Mouse (Mus musculus): Measurements from ENCODE around the gene Cwc25. TPM values are rescaled to one million over a fixed set of nuclear protein-coding genes. Genes with fewer than 3 reads are reported as not detected.
"Not testable (repeated sequence)": the region's sequence is repeated elsewhere in the genome, so short reads cannot be mapped to it uniquely, and the experiment has no call there.

Gene Cwc25
- total and polyA plus RNA-seq, 3 experiments, result 20.8 to 27.4 (median 23.2) TPM

GRCm38 (mm10) chr11:97713896-97714295, 52.5 kb downstream of the Cwc25 start:
- H3K4me1 ChIP-seq (ENCODE audit: insufficient read depth, low read depth, low read length), result peaks cover 3% of the 10 kb centered on the region; the same call in 1 of the 2 replicates

DNA sequence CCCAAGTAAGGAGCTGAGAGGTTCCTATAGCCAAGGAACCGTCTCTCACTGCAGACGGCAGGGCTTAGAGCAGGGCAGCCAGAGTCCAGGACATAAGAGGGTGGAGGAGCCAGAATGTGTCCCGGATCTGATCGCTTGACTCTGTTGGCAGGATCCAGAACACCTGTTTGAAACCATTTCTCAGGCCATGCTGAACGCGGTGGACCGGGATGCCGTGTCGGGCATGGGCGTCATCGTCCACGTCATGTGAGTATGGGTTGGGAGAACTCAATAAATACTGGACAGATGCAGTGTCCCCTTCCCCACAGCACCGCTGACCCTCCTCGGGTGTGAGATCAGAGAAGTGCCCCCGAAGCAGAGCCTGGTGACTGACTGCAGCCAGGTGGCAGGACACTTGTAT, 54.1 kb downstream of the Cwc25 start:
- Histone ChIP-seq H3K4me1 (ENCODE audit: insufficient read depth, low read depth, low read length) (peaks cover 3% of the 10 kb centered on the region), H3K36me3 (replicated peaks) (peaks cover 85% of the 10 kb centered on the region)
- TF ChIP-seq GATA1 (IDR thresholded peaks at IDR 0.05; ENCODE audit: borderline replicate concordance, low read length) (no peak), POLR2AphosphoS5 (IDR thresholded peaks at IDR 0.05; ENCODE audit: insufficient replicate concordance, low read depth, low read length) (no peak), TAL1 (conservative IDR thresholded peaks at IDR 0.05; ENCODE audit: low read depth, low read length) (no peak), CTCF (IDR thresholded peaks at IDR 0.05; ENCODE audit: low read depth, low read length) (no peak), GATA2 (IDR thresholded peaks at IDR 0.05; ENCODE audit: borderline replicate concordance, low read depth, low read length) (no peak)

More at GRCm38 (mm10) chr11:97713896-97714295, 52.5 kb downstream of the Cwc25 start:
- ATAC-seq (ENCODE audit: extremely low read depth, insufficient number of reproducible peaks, low FRiP score, poor library complexity, severe bottlenecking) (no peak), DNase-seq (ENCODE audit: low spot score) (no peak)
- Histone ChIP-seq H3K4me3 (ENCODE audit: low read depth, low read length) (no peak overlapping the region), H3K36me3 (replicated peaks) (peaks cover 85% of the 10 kb centered on the region), H3K27me3 (ENCODE audit: insufficient read depth, low read length) (no peaks in the 10 kb centered on the region), H3K9me3 (replicated peaks) (no peaks in the 10 kb centered on the region)
- no peak for TF ChIP-seq GATA1 (IDR thresholded peaks at IDR 0.05; ENCODE audit: borderline replicate concordance, low read length)
- TF ChIP-seq POLR2AphosphoS5 (IDR thresholded peaks at IDR 0.05; ENCODE audit: insufficient replicate concordance, low read depth, low read length), result no peak
- no peak for TF ChIP-seq GATA2 (IDR thresholded peaks at IDR 0.05; ENCODE audit: borderline replicate concordance, low read depth, low read length)
- TF ChIP-seq TAL1 (conservative IDR thresholded peaks at IDR 0.05; ENCODE audit: low read depth, low read length), result no peak
- TF ChIP-seq CTCF (IDR thresholded peaks at IDR 0.05; ENCODE audit: low read depth, low read length), result no peak

GRCm38 (mm10) chr11:97711200-97711900, 55.0 kb downstream of the Cwc25 start:
- DNase-seq (ENCODE audit: low spot score) (no peak), ATAC-seq (ENCODE audit: extremely low read depth, insufficient number of reproducible peaks, low FRiP score, poor library complexity, severe bottlenecking) (no peak)
- Histone ChIP-seq H3K4me1 (ENCODE audit: insufficient read depth, low read depth, low read length) (peaks cover 8% of the 10 kb centered on the region), H3K27me3 (ENCODE audit: insufficient read depth, low read length) (no peaks in the 10 kb centered on the region), H3K4me3 (ENCODE audit: low read depth, low read length) (no peak overlapping the region), H3K9me3 (replicated peaks) (no peaks in the 10 kb centered on the region), H3K36me3 (replicated peaks) (peaks cover 87% of the 10 kb centered on the region)
- TF ChIP-seq GATA1 (IDR thresholded peaks at IDR 0.05; ENCODE audit: borderline replicate concordance, low read length) (no peak), CTCF (IDR thresholded peaks at IDR 0.05; ENCODE audit: low read depth, low read length) (no peak), POLR2AphosphoS5 (IDR thresholded peaks at IDR 0.05; ENCODE audit: insufficient replicate concordance, low read depth, low read length) (no peak), GATA2 (IDR thresholded peaks at IDR 0.05; ENCODE audit: borderline replicate concordance, low read depth, low read length) (no peak), TAL1 (conservative IDR thresholded peaks at IDR 0.05; ENCODE audit: low read depth, low read length) (no peak)

More for the DNA sequence above, 54.1 kb downstream of the Cwc25 start:
- DNase-seq (ENCODE audit: low spot score), result no peak
- Histone ChIP-seq H3K9me3 (replicated peaks) (no peaks in the 10 kb centered on the region), H3K4me3 (ENCODE audit: low read depth, low read length) (no peak overlapping the region), H3K27me3 (ENCODE audit: insufficient read depth, low read length) (no peaks in the 10 kb centered on the region)
- ATAC-seq (ENCODE audit: extremely low read depth, insufficient number of reproducible peaks, low FRiP score, poor library complexity, severe bottlenecking), result no peak

GRCm38 (mm10) chr11:97710067-97710466, 56.3 kb downstream of the Cwc25 start:
- H3K27me3 ChIP-seq (ENCODE audit: insufficient read depth, low read length); H3K9me3 ChIP-seq (replicated peaks); ATAC-seq (ENCODE audit: extremely low read depth, insufficient number of reproducible peaks, low FRiP score, poor library complexity, severe bottlenecking); DNase-seq (ENCODE audit: low spot score); H3K4me3 ChIP-seq (ENCODE audit: low read depth, low read length): not testable (repeated sequence)
- peaks cover 87% of the 10 kb centered on the region for H3K36me3 ChIP-seq (replicated peaks)
- H3K4me1 ChIP-seq (ENCODE audit: insufficient read depth, low read depth, low read length), result peaks cover 17% of the 10 kb centered on the region

- Histone ChIP-seq H3K27me3 (ENCODE audit: insufficient read depth, low read length) (peaks cover 34% of the 10 kb centered on the region), H3K4me1 (ENCODE audit: insufficient read depth, low read depth, low read length) (peaks cover 66% of the 10 kb centered on the region), H3K9me3 (replicated peaks) (peaks cover 15% of the 10 kb centered on the region), H3K4me3 (ENCODE audit: low read depth, low read length) (peak within 1 kb of the TSS; percentile 74), H3K36me3 (replicated peaks) (peaks cover 43% of the 10 kb centered on the region)
- ATAC-seq (ENCODE audit: extremely low read depth, insufficient number of reproducible peaks, low FRiP score, poor library complexity, severe bottlenecking) (peak; percentile 94), DNase-seq (ENCODE audit: low spot score) (peak; percentile 93)
- TF ChIP-seq GATA2 (IDR thresholded peaks at IDR 0.05; ENCODE audit: borderline replicate concordance, low read depth, low read length), result no peak
- TF ChIP-seq TAL1 (conservative IDR thresholded peaks at IDR 0.05; ENCODE audit: low read depth, low read length), result no peak
- TF ChIP-seq CTCF (IDR thresholded peaks at IDR 0.05; ENCODE audit: low read depth, low read length), result no peak
- no peak for TF ChIP-seq GATA1 (IDR thresholded peaks at IDR 0.05; ENCODE audit: borderline replicate concordance, low read length)
- TF ChIP-seq POLR2AphosphoS5 (IDR thresholded peaks at IDR 0.05; ENCODE audit: insufficient replicate concordance, low read depth, low read length), result no peak
Measured at GRCm38 (mm10) chr11:97703039-97703826, 63.1 kb downstream of the Cwc25 start, which contains the start of gene Psmb3. Gene Psmb3 (plus strand): TSS chr11:97703399.

DNA sequence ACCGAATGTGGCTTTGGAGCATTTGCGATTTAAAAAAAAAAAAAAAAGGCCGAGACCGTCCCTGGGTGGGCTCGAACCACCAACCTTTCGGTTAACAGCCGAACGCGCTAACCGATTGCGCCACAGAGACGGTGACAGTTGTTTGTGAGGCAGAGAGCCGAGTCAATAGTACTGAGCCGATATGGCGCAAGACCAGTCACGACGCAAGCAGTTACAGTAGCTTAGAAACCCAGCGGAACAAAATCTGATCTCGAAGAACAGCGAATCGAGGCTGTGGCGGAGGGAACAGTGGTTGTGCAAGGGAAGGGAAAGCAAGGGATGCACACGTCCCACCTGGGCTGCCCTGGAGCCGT, 64.0 kb downstream of the Cwc25 start:
- H3K9me3 ChIP-seq (replicated peaks), result peaks cover 15% of the 10 kb centered on the region
- peak overlapping the region; percentile 74 for H3K4me3 ChIP-seq (ENCODE audit: low read depth, low read length)
- peak; percentile 43 for DNase-seq (ENCODE audit: low spot score)
- peaks cover 35% of the 10 kb centered on the region for H3K36me3 ChIP-seq (replicated peaks)
- H3K27me3 ChIP-seq (ENCODE audit: insufficient read depth, low read length), result peaks cover 42% of the 10 kb centered on the region
- no peak for ATAC-seq (ENCODE audit: extremely low read depth, insufficient number of reproducible peaks, low FRiP score, poor library complexity, severe bottlenecking)
- TF ChIP-seq TAL1 (conservative IDR thresholded peaks at IDR 0.05; ENCODE audit: low read depth, low read length), result no peak
- no peak for TF ChIP-seq CTCF (IDR thresholded peaks at IDR 0.05; ENCODE audit: low read depth, low read length)
- TF ChIP-seq GATA1 (IDR thresholded peaks at IDR 0.05; ENCODE audit: borderline replicate concordance, low read length), result no peak
- no peak for TF ChIP-seq POLR2AphosphoS5 (IDR thresholded peaks at IDR 0.05; ENCODE audit: insufficient replicate concordance, low read depth, low read length)
- no peak for TF ChIP-seq GATA2 (IDR thresholded peaks at IDR 0.05; ENCODE audit: borderline replicate concordance, low read depth, low read length)
- H3K4me1 ChIP-seq (ENCODE audit: insufficient read depth, low read depth, low read length), result peaks cover 73% of the 10 kb centered on the region
